Mouse (Mus musculus): ENCODE measurements around the gene Spata13.

The Spata13 gene

GRCm38 (mm10) chr14:60633961-60634864 lies at the start of gene Spata13:
Gene Spata13, plus strand, starts transcription at chr14:60634001.
- DNase-seq (ENCODE audit: low spot score): peak; percentile 96

GRCm38 (mm10) chr14:60586687-60587453 lies 46.9 kb upstream of the Spata13 start:
- DNase-seq (ENCODE audit: low spot score): no peak

GRCm38 (mm10) chr14:60589001-60589400 lies 44.8 kb upstream of the Spata13 start:
- no peak for DNase-seq (ENCODE audit: low spot score)

GRCm38 (mm10) chr14:60592339-60592738 lies 41.5 kb upstream of the Spata13 start:
- DNase-seq (ENCODE audit: low spot score): no peak

GRCm38 (mm10) chr14:60592822-60593221 lies 41.0 kb upstream of the Spata13 start:
- DNase-seq (ENCODE audit: low spot score): no peak

GRCm38 (mm10) chr14:60597571-60597970 lies 36.2 kb upstream of the Spata13 start:
- DNase-seq (ENCODE audit: low spot score): no peak

- DNase-seq (ENCODE audit: low spot score): no peak
Measured at GRCm38 (mm10) chr14:60599044-60599443, 34.8 kb upstream of the Spata13 start.

GRCm38 (mm10) chr14:60605564-60605963 lies 28.2 kb upstream of the Spata13 start:
- no peak for DNase-seq (ENCODE audit: low spot score)

- DNase-seq (ENCODE audit: low spot score): no peak
Measured at GRCm38 (mm10) chr14:60606194-60606593, 27.6 kb upstream of the Spata13 start.

- no peak for DNase-seq (ENCODE audit: low spot score)
Measured at GRCm38 (mm10) chr14:60607743-60608142, 26.1 kb upstream of the Spata13 start.

- no peak for DNase-seq (ENCODE audit: low spot score)
Measured at GRCm38 (mm10) chr14:60609160-60609559, 24.6 kb upstream of the Spata13 start.

- DNase-seq (ENCODE audit: low spot score): no peak
Measured at GRCm38 (mm10) chr14:60612671-60613070, 21.1 kb upstream of the Spata13 start.

- no peak for DNase-seq (ENCODE audit: low spot score)
Measured at GRCm38 (mm10) chr14:60621076-60621475, 12.7 kb upstream of the Spata13 start.

- DNase-seq (ENCODE audit: low spot score): no peak
Measured at GRCm38 (mm10) chr14:60625486-60625885, 8.3 kb upstream of the Spata13 start.

GRCm38 (mm10) chr14:60629887-60630460 lies 3.8 kb upstream of the Spata13 start:
- DNase-seq (ENCODE audit: low spot score): no peak

- no peak for DNase-seq (ENCODE audit: low spot score)
Measured at GRCm38 (mm10) chr14:60630981-60631380, 2.8 kb upstream of the Spata13 start.

- no peak for DNase-seq (ENCODE audit: low spot score)
Measured at GRCm38 (mm10) chr14:60634877-60635771, 1.3 kb downstream of the Spata13 start.

- no peak for DNase-seq (ENCODE audit: low spot score)
Measured at GRCm38 (mm10) chr14:60635911-60636607, 2.3 kb downstream of the Spata13 start.

- DNase-seq (ENCODE audit: low spot score): no peak
Measured at GRCm38 (mm10) chr14:60636608-60636980, 2.8 kb downstream of the Spata13 start.

- DNase-seq (ENCODE audit: low spot score): no peak
Measured at GRCm38 (mm10) chr14:60636996-60637395, 3.2 kb downstream of the Spata13 start.

- DNase-seq (ENCODE audit: low spot score): no peak
Measured at GRCm38 (mm10) chr14:60638159-60638558, 4.4 kb downstream of the Spata13 start.

All from ovary, postnatal 36 days (tissue).